Mouse (Mus musculus): Measurements from ENCODE around the gene Sppl2c.
"Not testable (repeated sequence)": the region's sequence is repeated elsewhere in the genome, so short reads cannot be mapped to it uniquely, and the experiment has no call there.

The Sppl2c gene

GRCm38 (mm10) chr11:104195791-104196190 is 9.7 kb downstream of the Sppl2c start:
- DNase-seq (ENCODE audit: low spot score): peak; percentile 36

DNA sequence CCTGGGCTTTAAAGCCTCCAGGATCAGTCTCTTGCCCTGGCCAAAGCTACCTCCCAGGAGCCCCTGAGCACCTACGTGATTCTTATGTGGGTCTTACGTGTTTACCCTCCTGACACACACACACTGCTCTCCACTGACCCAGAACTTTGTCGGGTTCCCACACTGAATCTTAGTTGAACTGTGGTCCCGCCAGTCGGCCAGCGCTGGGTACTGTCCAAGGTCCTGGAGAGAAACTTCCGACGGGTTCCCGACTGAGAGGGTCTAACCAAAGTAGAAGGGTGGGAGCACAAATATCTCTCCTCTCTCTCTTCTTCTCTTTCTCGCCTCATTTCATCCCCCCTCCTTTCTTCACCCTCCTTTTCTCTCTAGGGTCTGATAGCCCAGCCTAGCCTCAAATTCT is 11.7 kb downstream of the Sppl2c start:
- no peak for DNase-seq (ENCODE audit: low spot score)

DNA sequence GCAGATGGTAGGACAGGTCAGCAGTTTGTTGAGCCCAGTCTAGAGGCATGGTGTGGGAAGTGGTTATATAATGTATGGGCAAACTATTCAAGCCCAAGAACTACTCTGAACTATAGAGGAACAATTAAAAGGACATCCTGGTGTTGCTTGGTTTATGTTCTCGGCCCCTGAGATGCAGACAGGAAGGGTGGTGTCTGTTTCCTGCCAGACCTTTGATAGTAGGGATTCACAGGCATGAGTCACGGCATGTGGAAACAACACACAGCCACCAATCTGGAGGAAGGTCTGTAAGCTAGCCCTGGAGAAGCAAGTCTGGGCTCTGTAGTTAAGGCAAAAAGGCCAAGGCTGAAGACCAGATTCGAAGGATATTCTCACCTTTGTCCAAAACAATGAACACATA is 17.1 kb downstream of the Sppl2c start:
- no peak for DNase-seq (ENCODE audit: low spot score)

DNA sequence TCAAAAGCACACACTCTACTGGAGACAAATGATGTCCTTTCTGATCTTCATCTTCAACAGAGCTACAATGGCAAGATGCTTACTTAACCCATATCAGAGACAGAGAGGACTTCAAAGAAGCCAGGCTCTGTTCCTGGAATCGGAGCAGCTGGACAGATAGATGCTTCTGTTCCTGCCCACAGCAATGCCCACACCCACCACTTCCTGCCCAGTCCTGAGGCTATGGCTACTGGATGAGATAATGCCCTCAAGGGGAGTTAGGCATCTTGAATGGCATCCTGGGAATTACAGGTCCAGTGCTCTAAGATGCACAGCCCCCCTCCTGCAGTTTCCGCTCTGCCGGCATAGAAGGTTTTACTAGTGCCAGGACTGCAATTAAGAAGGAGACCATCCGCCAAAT is 20.4 kb downstream of the Sppl2c start:
- DNase-seq (ENCODE audit: low spot score): no peak

GRCm38 (mm10) chr11:104209041-104209440 is 22.9 kb downstream of the Sppl2c start:
- no peak for DNase-seq (ENCODE audit: low spot score)

DNA sequence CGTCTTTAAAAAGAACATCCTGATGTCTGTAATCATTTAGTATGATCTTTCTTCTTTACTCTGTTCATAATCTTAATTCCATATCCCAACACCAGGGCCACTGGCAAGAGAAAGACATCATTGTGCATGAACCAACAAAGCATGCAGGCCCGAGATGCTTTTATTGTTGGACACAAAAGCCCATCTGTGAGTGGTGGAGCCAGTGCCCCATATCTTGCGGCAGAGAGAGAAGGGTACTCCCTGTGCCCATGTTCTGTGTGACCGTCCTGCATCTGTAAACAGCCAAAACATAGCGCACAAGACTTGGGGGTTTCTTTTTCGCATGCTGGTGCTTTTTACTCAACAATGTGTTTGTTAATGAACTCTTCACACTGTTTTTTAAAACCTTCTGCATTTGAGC is 25.1 kb downstream of the Sppl2c start:
- no peak for DNase-seq (ENCODE audit: low spot score)

DNA sequence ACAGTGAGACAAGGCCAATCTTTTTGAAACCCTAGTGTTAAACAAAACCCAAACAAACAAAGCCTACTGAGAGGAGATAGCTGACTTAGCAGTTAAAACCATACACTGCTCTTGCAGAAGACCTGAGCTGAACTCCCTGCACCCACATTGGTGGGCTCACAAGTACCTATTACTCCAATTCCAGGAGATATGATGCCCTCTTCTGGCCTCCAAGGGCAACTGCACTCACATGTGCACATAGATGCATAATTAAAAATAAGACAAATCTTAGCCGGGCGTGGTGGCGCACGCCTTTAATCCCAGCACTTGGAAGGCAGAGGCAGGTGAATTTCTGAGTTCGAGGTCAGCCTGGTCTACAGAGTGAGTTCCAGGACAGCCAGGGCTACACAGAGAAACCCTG is 28.0 kb downstream of the Sppl2c start:
- not testable (repeated sequence) for DNase-seq (ENCODE audit: low spot score)

DNA sequence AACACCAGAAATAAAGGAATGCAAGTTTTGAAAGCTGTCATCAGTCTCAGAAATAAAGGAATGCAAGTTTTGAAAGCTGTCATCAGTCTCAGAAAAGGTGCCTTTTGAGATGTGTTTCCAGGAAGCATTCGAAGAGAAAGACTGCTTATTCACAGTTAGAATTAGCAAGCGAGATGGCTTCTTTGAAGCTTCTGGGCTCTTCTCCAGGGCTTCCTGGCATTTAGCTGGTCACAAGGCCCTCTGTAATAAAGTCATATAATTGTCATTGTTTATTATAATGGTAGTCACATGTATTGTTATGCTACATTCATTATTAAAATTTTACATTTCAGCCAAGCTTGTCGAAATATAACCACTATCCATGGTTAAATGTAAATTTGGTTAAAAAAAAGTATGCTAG is 31.9 kb downstream of the Sppl2c start:
- DNase-seq (ENCODE audit: low spot score): no peak

- DNase-seq (ENCODE audit: low spot score): no peak
Observed at GRCm38 (mm10) chr11:104220291-104220690, 34.2 kb downstream of the Sppl2c start.

- no peak for DNase-seq (ENCODE audit: low spot score)
Observed at GRCm38 (mm10) chr11:104221751-104222150, 35.6 kb downstream of the Sppl2c start.

DNA sequence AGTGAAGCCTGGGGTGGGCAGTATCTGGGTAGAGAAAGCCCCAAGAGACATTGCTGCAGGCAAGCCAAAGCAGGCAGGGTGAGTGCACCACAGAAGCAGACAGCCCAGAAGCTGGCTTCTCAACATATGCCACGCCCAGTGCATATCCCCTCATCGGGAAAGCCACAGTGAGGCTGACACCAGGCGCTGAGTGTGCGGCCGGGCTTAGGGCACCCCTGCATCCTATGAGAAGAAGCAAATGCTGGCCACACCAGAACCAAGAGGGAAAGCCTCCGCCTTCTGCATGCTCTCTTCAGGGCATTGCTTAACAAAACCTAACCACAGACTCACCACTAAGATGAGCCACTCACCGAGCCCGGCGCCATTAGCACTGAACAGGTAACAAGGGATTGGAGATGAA is 37.2 kb downstream of the Sppl2c start:
- DNase-seq (ENCODE audit: low spot score): no peak

DNA sequence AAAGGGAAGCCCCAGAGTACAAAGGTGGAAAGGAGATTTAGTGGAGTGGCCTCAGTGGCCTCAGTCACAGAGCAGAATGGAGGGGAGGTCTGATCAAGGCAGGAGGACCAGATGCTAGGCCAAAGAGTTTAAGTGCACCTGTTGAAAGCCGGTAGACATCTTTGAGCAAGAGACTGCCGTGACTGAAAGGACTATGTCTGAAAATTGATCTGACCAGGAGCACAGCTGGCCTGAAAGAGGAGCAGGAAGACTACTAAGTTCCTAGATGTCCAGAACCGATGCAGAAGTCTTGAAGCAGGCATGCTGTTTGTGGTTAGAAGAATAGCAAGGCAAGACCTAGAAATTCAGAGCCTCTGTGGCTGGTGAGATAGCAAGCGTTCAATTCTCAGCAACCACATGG is 43.3 kb downstream of the Sppl2c start:
- no peak for DNase-seq (ENCODE audit: low spot score)

DNA sequence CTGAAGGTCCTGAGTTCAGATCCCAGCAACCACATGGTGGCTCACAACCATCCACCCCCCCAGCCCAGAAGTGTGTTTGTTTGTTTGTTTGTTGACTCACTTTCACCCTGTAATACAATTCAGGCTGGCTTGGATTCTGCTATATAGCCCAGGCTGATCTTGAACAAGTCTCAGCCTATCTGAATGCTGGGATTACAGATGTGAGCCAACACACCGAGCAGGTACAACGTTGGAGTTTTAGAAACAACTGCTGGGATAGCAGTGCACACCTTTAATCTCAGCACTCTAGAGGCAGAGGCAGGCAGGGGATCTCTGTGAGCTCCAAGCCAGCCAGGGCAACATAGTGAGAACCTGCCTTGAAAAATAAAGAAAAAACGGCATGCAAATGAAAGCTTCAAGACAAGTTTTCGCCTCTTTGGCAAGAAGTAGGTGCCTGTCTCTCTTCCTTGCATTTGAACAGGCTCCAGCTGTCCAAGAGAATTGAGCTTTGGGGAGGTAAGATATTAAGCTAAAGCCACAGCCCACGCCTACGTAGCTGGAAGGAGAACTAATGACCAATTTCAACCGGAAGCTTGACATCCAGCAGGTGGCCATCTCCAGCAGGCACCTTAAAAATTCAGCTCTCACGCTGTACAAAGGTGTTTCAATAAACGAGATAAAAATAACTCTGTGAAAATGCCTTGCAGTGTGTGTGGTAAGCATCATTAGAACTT is 44.1 kb downstream of the Sppl2c start:
- DNase-seq (ENCODE audit: low spot score): no peak

GRCm38 (mm10) chr11:104231041-104231911 is 45.1 kb downstream of the Sppl2c start, which contains the start of gene Mapt:
Mapt (plus strand) TSS chr11:104231390.
- peak; percentile 43 for DNase-seq (ENCODE audit: low spot score)

- no peak for DNase-seq (ENCODE audit: low spot score)
Observed at GRCm38 (mm10) chr11:104232141-104233061, 46.3 kb downstream of the Sppl2c start.

- DNase-seq (ENCODE audit: low spot score): no peak
Observed at GRCm38 (mm10) chr11:104233101-104233500, 47.0 kb downstream of the Sppl2c start.

DNA sequence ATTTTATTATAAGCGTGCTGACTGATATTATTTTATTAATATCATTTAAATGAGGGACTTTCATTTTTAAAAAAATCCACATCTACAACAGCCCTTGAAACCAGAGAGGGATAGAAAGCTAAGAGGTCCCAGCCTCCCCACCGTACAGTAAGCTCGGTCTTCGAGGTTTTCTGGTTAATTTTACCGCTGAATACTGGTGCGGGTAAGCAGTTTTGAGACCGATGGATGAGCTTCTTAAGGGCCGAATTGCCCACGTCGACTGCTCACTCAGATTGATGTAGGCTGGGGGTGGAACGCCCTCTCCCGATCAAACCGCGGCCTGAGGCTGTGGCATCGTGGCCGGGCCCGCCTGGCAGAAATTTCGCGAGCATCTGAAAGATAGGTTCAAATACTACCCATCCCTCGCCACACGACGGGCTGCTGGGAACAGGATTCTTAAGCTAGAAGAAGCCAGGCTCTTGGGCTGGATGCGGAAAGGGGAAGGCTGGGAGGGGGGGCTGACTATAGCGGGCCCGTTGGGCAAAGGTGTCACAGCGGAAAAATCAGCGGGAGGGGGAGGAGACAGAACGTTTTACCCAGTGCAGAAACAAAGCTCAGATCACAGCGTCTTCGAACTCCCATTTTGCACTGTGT is 47.6 kb downstream of the Sppl2c start:
- no peak for DNase-seq (ENCODE audit: low spot score)

DNA sequence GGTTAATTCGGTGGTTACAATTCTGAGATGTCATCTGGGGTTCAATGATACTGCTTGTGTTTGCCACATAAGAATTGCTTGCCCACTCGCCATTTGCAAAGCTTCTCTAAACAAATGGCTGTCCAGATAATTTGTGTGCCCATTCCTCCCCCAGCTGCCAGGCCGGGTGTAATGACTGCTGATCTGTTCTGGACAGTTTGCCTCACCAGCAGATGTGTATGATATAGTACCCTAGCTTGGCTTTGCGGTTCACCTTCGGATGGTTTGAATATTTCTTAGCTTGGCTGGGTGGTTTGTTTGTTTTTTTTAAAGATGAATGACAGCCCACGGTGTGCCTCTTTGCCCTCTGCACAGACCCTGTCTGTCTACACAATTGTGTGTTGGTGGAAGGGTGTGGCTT is 48.6 kb downstream of the Sppl2c start:
- DNase-seq (ENCODE audit: low spot score): no peak

DNA sequence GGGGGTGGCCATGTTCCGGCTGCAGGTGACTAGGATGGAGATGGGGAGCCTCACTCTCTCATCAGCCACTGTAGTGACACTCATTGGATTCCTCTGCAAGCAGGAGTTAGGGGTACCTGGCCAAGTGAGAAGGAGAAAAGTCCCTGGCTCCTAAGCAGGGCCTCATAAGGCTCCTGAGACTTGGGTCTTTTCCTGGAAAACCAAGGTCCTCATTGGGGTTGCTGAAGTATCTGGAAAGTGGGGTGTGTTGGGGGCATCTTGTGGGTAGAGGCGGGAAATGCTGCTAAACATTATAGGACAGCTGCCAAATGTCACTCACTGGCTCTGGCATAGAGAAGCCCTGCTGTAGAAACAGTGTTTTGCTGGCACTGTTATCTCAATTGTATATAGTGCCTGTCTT is 49.8 kb downstream of the Sppl2c start:
- no peak for DNase-seq (ENCODE audit: low spot score)

GRCm38 (mm10) chr11:104237226-104237625 is 51.1 kb downstream of the Sppl2c start:
- DNase-seq (ENCODE audit: low spot score): no peak

DNA sequence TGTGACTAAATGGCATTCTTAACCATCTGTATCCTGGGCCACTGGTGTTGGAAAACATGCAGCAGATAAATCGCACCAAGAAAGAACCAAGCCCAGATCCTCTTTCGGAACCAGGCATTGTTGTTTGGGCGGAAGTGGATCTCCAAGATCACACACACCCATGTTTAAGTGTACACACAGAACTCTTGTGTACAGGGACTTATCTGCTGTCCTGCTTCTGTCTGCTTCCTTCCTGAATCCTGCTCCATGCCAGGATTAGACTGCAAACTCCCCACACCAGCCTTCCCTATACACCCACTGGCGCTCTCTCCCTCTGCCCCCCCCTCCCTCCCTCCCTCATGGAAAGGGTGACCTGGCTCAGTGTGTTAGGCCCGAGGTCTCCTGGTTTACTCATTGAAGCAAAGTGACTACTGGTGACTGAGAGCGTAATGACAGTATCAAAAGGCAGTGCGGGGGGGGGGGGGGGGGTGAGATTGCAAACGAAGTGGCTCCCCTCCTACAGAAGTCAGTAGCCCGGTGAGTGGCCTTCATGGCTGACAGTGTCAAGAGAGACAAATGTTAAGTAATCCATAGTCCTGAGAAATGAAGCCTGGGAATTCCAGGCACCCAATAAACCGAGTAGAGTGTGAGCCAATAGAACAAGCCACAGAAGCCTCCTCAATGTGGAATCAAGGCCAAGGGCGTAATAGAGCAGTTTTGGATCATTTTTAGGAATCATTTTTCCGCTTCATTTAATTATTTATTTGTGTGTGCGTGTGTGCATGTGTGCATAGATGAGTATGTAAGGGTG is 52.0 kb downstream of the Sppl2c start:
- DNase-seq (ENCODE audit: low spot score): no peak
